Mouse (Mus musculus): ENCODE measurements at regions not wholly inside any gene's neighbourhood (a gene's known extent, or its start where the extent isn't known, plus 50 kb on each side); places are given as distances from the start of the nearest gene placed in this dataset.

- no peaks in the 10 kb centered on the region for H3K27me3 ChIP-seq (ENCODE audit: control insufficient read depth, insufficient read depth, low read length)
- no peaks in the 10 kb centered on the region for H3K4me1 ChIP-seq (ENCODE audit: control insufficient read depth, insufficient read depth, low read length)
- H3K4me3 ChIP-seq (ENCODE audit: control insufficient read depth, low read depth, low read length): no peak overlapping the region
- no peak overlapping the region for H3K27ac ChIP-seq (ENCODE audit: control insufficient read depth, insufficient read depth, low read depth, low read length)
- H3K36me3 ChIP-seq (ENCODE audit: control insufficient read depth, insufficient read depth, low read length): no peaks in the 10 kb centered on the region
- TF ChIP-seq POLR2A (IDR thresholded peaks at IDR 0.05; ENCODE audit: control insufficient read depth, low read depth, low read length): no peak
- TF ChIP-seq CTCF (IDR thresholded peaks at IDR 0.05; ENCODE audit: control insufficient read depth, insufficient read depth, insufficient replicate concordance, low read depth, low read length): no peak
These were observed 466.6 kb upstream of the 3110018I06Rik start for GRCm38 (mm10) chr12:107021806-107022205.

GRCm38 (mm10) chr12:107026821-107027220 is 461.6 kb upstream of the 3110018I06Rik start:
- no peaks in the 10 kb centered on the region for H3K36me3 ChIP-seq (ENCODE audit: control insufficient read depth, insufficient read depth, low read length)
- H3K27ac ChIP-seq (ENCODE audit: control insufficient read depth, insufficient read depth, low read depth, low read length): no peak overlapping the region
- H3K4me1 ChIP-seq (ENCODE audit: control insufficient read depth, insufficient read depth, low read length): peaks cover 2% of the 10 kb centered on the region; the same call in 1 of the 2 replicates

GRCm38 (mm10) chr12:107027842-107028549 is 460.4 kb upstream of the 3110018I06Rik start:
- H3K27ac ChIP-seq (ENCODE audit: control insufficient read depth, insufficient read depth, low read depth, low read length): no peak overlapping the region
- H3K27me3 ChIP-seq (ENCODE audit: control insufficient read depth, insufficient read depth, low read length): no peaks in the 10 kb centered on the region
- TF ChIP-seq POLR2A (IDR thresholded peaks at IDR 0.05; ENCODE audit: control insufficient read depth, low read depth, low read length) (no peak), CTCF (IDR thresholded peaks at IDR 0.05; ENCODE audit: control insufficient read depth, insufficient read depth, insufficient replicate concordance, low read depth, low read length) (no peak)
- peaks cover 2% of the 10 kb centered on the region; the same call in 1 of the 2 replicates for H3K4me1 ChIP-seq (ENCODE audit: control insufficient read depth, insufficient read depth, low read length)
- no peaks in the 10 kb centered on the region for H3K36me3 ChIP-seq (ENCODE audit: control insufficient read depth, insufficient read depth, low read length)
- H3K4me3 ChIP-seq (ENCODE audit: control insufficient read depth, low read depth, low read length): no peak overlapping the region

More at GRCm38 (mm10) chr12:107026821-107027220, 461.6 kb upstream of the 3110018I06Rik start:
- TF ChIP-seq CTCF (IDR thresholded peaks at IDR 0.05; ENCODE audit: control insufficient read depth, insufficient read depth, insufficient replicate concordance, low read depth, low read length): no peak
- no peak for TF ChIP-seq POLR2A (IDR thresholded peaks at IDR 0.05; ENCODE audit: control insufficient read depth, low read depth, low read length)
- Histone ChIP-seq H3K4me3 (ENCODE audit: control insufficient read depth, low read depth, low read length) (no peak overlapping the region), H3K27me3 (ENCODE audit: control insufficient read depth, insufficient read depth, low read length) (no peaks in the 10 kb centered on the region)

DNA sequence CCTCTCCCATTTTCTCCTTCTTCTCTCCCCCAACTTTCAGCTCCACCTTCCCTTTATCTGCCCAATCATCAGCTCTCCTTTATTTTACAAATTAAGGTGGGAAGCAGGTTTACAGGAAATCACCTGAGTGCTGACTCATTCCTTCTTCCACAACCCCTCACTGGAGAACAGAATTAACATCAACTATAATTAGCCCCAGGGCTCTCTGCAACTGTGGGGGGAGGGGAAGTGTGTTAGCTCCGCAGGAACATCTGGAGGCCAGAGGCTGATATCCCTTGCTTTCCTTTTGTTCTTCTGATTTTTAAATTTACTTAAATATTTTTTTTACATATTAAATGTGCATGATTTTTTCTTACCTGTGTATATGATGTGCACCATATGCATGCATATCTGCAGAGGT is 459.4 kb upstream of the 3110018I06Rik start:
- no peaks in the 10 kb centered on the region for H3K36me3 ChIP-seq (ENCODE audit: control insufficient read depth, insufficient read depth, low read length)
- H3K27ac ChIP-seq (ENCODE audit: control insufficient read depth, insufficient read depth, low read depth, low read length): no peak overlapping the region
- H3K4me1 ChIP-seq (ENCODE audit: control insufficient read depth, insufficient read depth, low read length): peaks cover 4% of the 10 kb centered on the region; the same call in 1 of the 2 replicates
- no peaks in the 10 kb centered on the region for H3K27me3 ChIP-seq (ENCODE audit: control insufficient read depth, insufficient read depth, low read length)
- H3K4me3 ChIP-seq (ENCODE audit: control insufficient read depth, low read depth, low read length): no peak overlapping the region
- no peak for TF ChIP-seq CTCF (IDR thresholded peaks at IDR 0.05; ENCODE audit: control insufficient read depth, insufficient read depth, insufficient replicate concordance, low read depth, low read length)
- TF ChIP-seq POLR2A (IDR thresholded peaks at IDR 0.05; ENCODE audit: control insufficient read depth, low read depth, low read length): no peak

GRCm38 (mm10) chr12:107036357-107036756 is 452.1 kb upstream of the 3110018I06Rik start:
- Histone ChIP-seq H3K4me1 (ENCODE audit: control insufficient read depth, insufficient read depth, low read length) (0 out of 2 replicates have a peak, but pooled peaks cover 2% of the 10 kb centered on the region), H3K36me3 (ENCODE audit: control insufficient read depth, insufficient read depth, low read length) (no peaks in the 10 kb centered on the region), H3K27me3 (ENCODE audit: control insufficient read depth, insufficient read depth, low read length) (no peaks in the 10 kb centered on the region), H3K4me3 (ENCODE audit: control insufficient read depth, low read depth, low read length) (no peak overlapping the region), H3K27ac (ENCODE audit: control insufficient read depth, insufficient read depth, low read depth, low read length) (no peak overlapping the region)
- TF ChIP-seq POLR2A (IDR thresholded peaks at IDR 0.05; ENCODE audit: control insufficient read depth, low read depth, low read length) (no peak), CTCF (IDR thresholded peaks at IDR 0.05; ENCODE audit: control insufficient read depth, insufficient read depth, insufficient replicate concordance, low read depth, low read length) (no peak)

GRCm38 (mm10) chr12:107041927-107042652 is 446.3 kb upstream of the 3110018I06Rik start:
- no peaks in the 10 kb centered on the region for H3K36me3 ChIP-seq (ENCODE audit: control insufficient read depth, insufficient read depth, low read length)
- peaks cover 2% of the 10 kb centered on the region; the same call in 1 of the 2 replicates for H3K4me1 ChIP-seq (ENCODE audit: control insufficient read depth, insufficient read depth, low read length)
- H3K27me3 ChIP-seq (ENCODE audit: control insufficient read depth, insufficient read depth, low read length): no peaks in the 10 kb centered on the region

DNA sequence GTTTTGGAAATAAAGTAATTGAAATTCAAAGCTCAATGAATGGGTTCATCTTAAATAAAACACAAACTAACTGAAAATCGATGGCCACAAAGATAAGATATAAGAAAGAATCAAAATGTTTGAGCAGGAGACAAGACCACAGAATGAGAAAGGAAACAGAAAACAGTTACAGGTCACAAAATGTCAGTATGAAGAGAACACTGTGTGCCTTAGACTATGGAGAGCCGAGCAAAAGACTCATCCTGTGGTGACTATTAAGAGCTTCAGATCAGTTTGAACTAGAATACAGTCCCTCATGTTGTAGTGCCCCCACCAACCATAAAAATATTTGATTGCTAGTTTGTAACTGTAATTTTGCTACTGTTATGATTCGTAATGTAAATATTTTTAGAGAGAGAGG is 441.9 kb upstream of the 3110018I06Rik start:
- H3K27me3 ChIP-seq (ENCODE audit: control insufficient read depth, insufficient read depth, low read length): no peaks in the 10 kb centered on the region
- H3K27ac ChIP-seq (ENCODE audit: control insufficient read depth, insufficient read depth, low read depth, low read length): no peak overlapping the region
- H3K4me1 ChIP-seq (ENCODE audit: control insufficient read depth, insufficient read depth, low read length): peaks cover 2% of the 10 kb centered on the region; the same call in 1 of the 2 replicates
- H3K36me3 ChIP-seq (ENCODE audit: control insufficient read depth, insufficient read depth, low read length): no peaks in the 10 kb centered on the region
- TF ChIP-seq POLR2A (IDR thresholded peaks at IDR 0.05; ENCODE audit: control insufficient read depth, low read depth, low read length): no peak
- no peak overlapping the region for H3K4me3 ChIP-seq (ENCODE audit: control insufficient read depth, low read depth, low read length)

More at GRCm38 (mm10) chr12:107041927-107042652, 446.3 kb upstream of the 3110018I06Rik start:
- Histone ChIP-seq H3K27ac (ENCODE audit: control insufficient read depth, insufficient read depth, low read depth, low read length) (no peak overlapping the region), H3K4me3 (ENCODE audit: control insufficient read depth, low read depth, low read length) (no peak overlapping the region)
- TF ChIP-seq CTCF (IDR thresholded peaks at IDR 0.05; ENCODE audit: control insufficient read depth, insufficient read depth, insufficient replicate concordance, low read depth, low read length) (no peak), POLR2A (IDR thresholded peaks at IDR 0.05; ENCODE audit: control insufficient read depth, low read depth, low read length) (no peak)

Data from testis, adult 2 months (tissue).